Mouse (Mus musculus) hindbrain, embryonic 14.5 days (tissue): Measurements from ENCODE around the gene Cnnm1. TPM values are rescaled to one million over a fixed set of nuclear protein-coding genes. Genes with fewer than 3 reads are reported as not detected.
"Not testable (repeated sequence)": the region's sequence is repeated elsewhere in the genome, so short reads cannot be mapped to it uniquely, and the experiment has no call there.

Experiments
- ATAC-seq: fragments of 200-750 bp; cut with Nextera tagmentation; 2 replicates; pipeline ENCODE4 v1.8.0; 2017; ENCODE audit warnings: moderate number of reproducible peaks, mild to moderate bottlenecking, moderate TSS enrichment, moderate library complexity; ENCODE audit not compliant: low FRiP score
- DNase-seq: peaks from one replicate; pipeline ENCODE4 v3.0.0-alpha.2; 2015; ENCODE audit warnings: low spot score
- H3K27ac ChIP-seq: fragments of 300-500 bp; sonication (generic); 2 replicates; pipeline ENCODE4 v1.5.1; 2014; ENCODE audit warnings: mild to moderate bottlenecking, moderate library complexity
- H3K27me3 ChIP-seq: fragments of 300-500 bp; sonication (generic); 2 replicates; pipeline ENCODE4 v1.6.1; 2014; ENCODE audit warnings: mild to moderate bottlenecking, low read length, mixed read lengths; ENCODE audit not compliant: control insufficient read depth, insufficient read depth
- H3K36me3 ChIP-seq: fragments of 300-500 bp; sonication (generic); replicated peaks from 2 replicates; pipeline ENCODE4 v1.6.1; 2014; ENCODE audit not compliant: control insufficient read depth, insufficient read depth
- H3K4me1 ChIP-seq: fragments of 300-500 bp; sonication (generic); replicated peaks from 2 replicates; pipeline ENCODE4 v1.6.1; 2014; ENCODE audit warnings: antibody characterized with exemption, low read length, mixed read lengths; ENCODE audit not compliant: control insufficient read depth, insufficient read depth
- H3K4me2 ChIP-seq: fragments of 300-500 bp; sonication (generic); replicated peaks from 2 replicates; pipeline ENCODE4 v1.6.1; 2014; ENCODE audit warnings: mild to moderate bottlenecking, moderate library complexity
- H3K4me3 ChIP-seq: fragments of 300-500 bp; sonication (generic); replicated peaks from 2 replicates; pipeline ENCODE4 v1.5.1; 2014; ENCODE audit warnings: mild to moderate bottlenecking, low read length
- H3K9ac ChIP-seq: fragments of 300-500 bp; sonication (generic); 2 replicates; pipeline ENCODE4 v1.6.1; 2014
- H3K9me3 ChIP-seq: fragments of 300-500 bp; sonication (generic); 2 replicates; pipeline ENCODE4 v1.6.1; 2016; ENCODE audit warnings: low read length; ENCODE audit not compliant: control insufficient read depth
- WGBS: fragments of 180-500 bp; shearing (Covaris S2); extraction: QIAGEN DNeasy Blood & Tissue Kit; methylation state at CpG from one replicate; pipeline ENCODE4 v1.1.7; 2014; 5-methylcytosine and 5-hydroxymethylcytosine counted together
- polyA plus RNA-seq: library from polyadenylated mRNA; unstranded; fragments of >200 nt; fragmentation: Nextera tagmentation; extraction: Ambion mirVana; gene quantifications from 2 replicates; pipeline ENCODE4 v1.2.1, GENCODE M21; 2014

Gene Cnnm1
- polyA plus RNA-seq, 1 experiment from 2014 or later = 4.5 TPM

- no peak overlapping the region for H3K9ac ChIP-seq
- no peak for ATAC-seq
- H3K9me3 ChIP-seq = no peaks in the 10 kb centered on the region
- no peaks in the 10 kb centered on the region for H3K27me3 ChIP-seq
- no peaks in the 10 kb centered on the region for H3K4me1 ChIP-seq
- H3K27ac ChIP-seq = no peak overlapping the region
- WGBS = 72% methylated on average over 7 of the region's 7 CpGs
- H3K4me3 ChIP-seq = no peak overlapping the region
- DNase-seq = no peak
- H3K4me2 ChIP-seq = no peak overlapping the region
- no peaks in the 10 kb centered on the region for H3K36me3 ChIP-seq
Observed at GRCm38 (mm10) chr19:43476063-43476462, 35.8 kb downstream of the Cnnm1 start.

- no peak overlapping the region for H3K4me2 ChIP-seq
- H3K36me3 ChIP-seq = no peaks in the 10 kb centered on the region
- WGBS = 88% methylated on average over 5 of the region's 5 CpGs
- H3K9me3 ChIP-seq = no peaks in the 10 kb centered on the region
- H3K4me3 ChIP-seq = no peak overlapping the region
- no peaks in the 10 kb centered on the region for H3K4me1 ChIP-seq
- no peak for ATAC-seq
- no peak for DNase-seq
- H3K27ac ChIP-seq = no peak overlapping the region
- H3K27me3 ChIP-seq = no peaks in the 10 kb centered on the region
- no peak overlapping the region for H3K9ac ChIP-seq
Observed at GRCm38 (mm10) chr19:43477436-43477835, 37.2 kb downstream of the Cnnm1 start.

- WGBS = 19% methylated on average over 5 of the region's 5 CpGs
- H3K9ac ChIP-seq = no peak overlapping the region
- no peaks in the 10 kb centered on the region for H3K27me3 ChIP-seq
- no peaks in the 10 kb centered on the region for H3K4me1 ChIP-seq
- H3K4me2 ChIP-seq = no peak overlapping the region
- H3K9me3 ChIP-seq = no peaks in the 10 kb centered on the region
- H3K36me3 ChIP-seq = no peaks in the 10 kb centered on the region
- H3K4me3 ChIP-seq = no peak overlapping the region
- no peak overlapping the region for H3K27ac ChIP-seq
- ATAC-seq (no peak), DNase-seq (peak; percentile 74)
Observed at GRCm38 (mm10) chr19:43478891-43479290, 38.7 kb downstream of the Cnnm1 start.

GRCm38 (mm10) chr19:43479431-43479830 lies 39.2 kb downstream of the Cnnm1 start:
- DNase-seq = no peak
- H3K4me1 ChIP-seq = no peaks in the 10 kb centered on the region
- 91% methylated on average over 5 of the region's 5 CpGs for WGBS
- no peaks in the 10 kb centered on the region for H3K9me3 ChIP-seq
- H3K36me3 ChIP-seq = no peaks in the 10 kb centered on the region
- ATAC-seq = no peak
- H3K4me3 ChIP-seq = no peak overlapping the region
- no peak overlapping the region for H3K27ac ChIP-seq
- H3K4me2 ChIP-seq = no peak overlapping the region
- no peak overlapping the region for H3K9ac ChIP-seq
- no peaks in the 10 kb centered on the region for H3K27me3 ChIP-seq

- WGBS = 62% methylated on average over 9 of the region's 9 CpGs
- Histone ChIP-seq H3K27ac (no peak overlapping the region), H3K4me1 (no peaks in the 10 kb centered on the region), H3K4me2 (no peak overlapping the region), H3K9me3 (no peaks in the 10 kb centered on the region), H3K36me3 (no peaks in the 10 kb centered on the region), H3K27me3 (no peaks in the 10 kb centered on the region), H3K9ac (no peak overlapping the region), H3K4me3 (no peak overlapping the region)
- DNase-seq = no peak
- ATAC-seq = no peak
Observed at GRCm38 (mm10) chr19:43480512-43480911, 40.3 kb downstream of the Cnnm1 start.

GRCm38 (mm10) chr19:43487429-43487828 lies 47.2 kb downstream of the Cnnm1 start:
- ATAC-seq = no peak

GRCm38 (mm10) chr19:43493316-43493715 lies 53.1 kb downstream of the Cnnm1 start:
- 69% methylated on average over 1 of the region's 1 CpGs for WGBS
- H3K4me1 ChIP-seq, H3K4me3 ChIP-seq, DNase-seq, H3K27me3 ChIP-seq, H3K9me3 ChIP-seq, H3K27ac ChIP-seq, H3K9ac ChIP-seq, ATAC-seq, H3K36me3 ChIP-seq, H3K4me2 ChIP-seq: not testable (repeated sequence)

More at GRCm38 (mm10) chr19:43487429-43487828, 47.2 kb downstream of the Cnnm1 start:
- H3K4me3 ChIP-seq = no peak overlapping the region
- H3K27ac ChIP-seq = no peak overlapping the region
- no peaks in the 10 kb centered on the region for H3K4me1 ChIP-seq
- 44% methylated on average over 3 of the region's 3 CpGs for WGBS
- peak; percentile 63 for DNase-seq
- no peaks in the 10 kb centered on the region for H3K36me3 ChIP-seq
- no peaks in the 10 kb centered on the region for H3K27me3 ChIP-seq
- H3K4me2 ChIP-seq = no peak overlapping the region
- no peaks in the 10 kb centered on the region for H3K9me3 ChIP-seq
- H3K9ac ChIP-seq = no peak overlapping the region

- 77% methylated on average over 6 of the region's 6 CpGs for WGBS
- ATAC-seq = no peak
Observed at GRCm38 (mm10) chr19:43493878-43494277, 53.6 kb downstream of the Cnnm1 start.

GRCm38 (mm10) chr19:43494914-43495313 lies 54.7 kb downstream of the Cnnm1 start:
- Histone ChIP-seq H3K27ac (no peak overlapping the region), H3K4me1 (no peaks in the 10 kb centered on the region; the same call in 1 of the 2 replicates), H3K9me3 (no peaks in the 10 kb centered on the region), H3K27me3 (no peaks in the 10 kb centered on the region), H3K4me2 (peak overlapping the region; percentile 50), H3K4me3 (0 out of 2 replicates have a peak overlapping the region, but pooled peaks have one; percentile 19), H3K9ac (no peak overlapping the region), H3K36me3 (peaks cover 16% of the 10 kb centered on the region)
- WGBS = 10% methylated on average over 12 of the region's 14 CpGs
- peak; percentile 51; the same call in 1 of the 2 replicates for ATAC-seq
- no peak for DNase-seq

More at GRCm38 (mm10) chr19:43493878-43494277, 53.6 kb downstream of the Cnnm1 start:
- DNase-seq = no peak
- no peaks in the 10 kb centered on the region; the same call in 1 of the 2 replicates for H3K4me1 ChIP-seq
- no peak overlapping the region for H3K4me2 ChIP-seq
- no peaks in the 10 kb centered on the region for H3K27me3 ChIP-seq
- peaks cover 6% of the 10 kb centered on the region; the same call in 1 of the 2 replicates for H3K36me3 ChIP-seq
- H3K27ac ChIP-seq = no peak overlapping the region
- H3K9ac ChIP-seq = no peak overlapping the region
- H3K9me3 ChIP-seq = no peaks in the 10 kb centered on the region
- H3K4me3 ChIP-seq = no peak overlapping the region

- Histone ChIP-seq H3K9me3 (no peaks in the 10 kb centered on the region), H3K27ac (no peak overlapping the region), H3K27me3 (no peaks in the 10 kb centered on the region), H3K9ac (no peak overlapping the region), H3K36me3 (peaks cover 25% of the 10 kb centered on the region), H3K4me2 (no peak overlapping the region), H3K4me1 (no peaks in the 10 kb centered on the region; the same call in 1 of the 2 replicates), H3K4me3 (no peak overlapping the region)
- DNase-seq (peak; percentile 84), ATAC-seq (no peak)
- WGBS = 23% methylated on average over 5 of the region's 5 CpGs
Observed at GRCm38 (mm10) chr19:43495846-43496245, 55.6 kb downstream of the Cnnm1 start.
